Mouse (Mus musculus): ENCODE results near the gene Rcc1. TPM values are rescaled to one million over a fixed set of nuclear protein-coding genes. Genes with fewer than 3 reads are reported as not detected.
"Not testable (repeated sequence)": the region's sequence is repeated elsewhere in the genome, so short reads cannot be mapped to it uniquely, and the experiment has no call there.

The Rcc1 gene
- polyA plus RNA-seq, 1 experiment from 2014 or later: 25.6 TPM

DNA sequence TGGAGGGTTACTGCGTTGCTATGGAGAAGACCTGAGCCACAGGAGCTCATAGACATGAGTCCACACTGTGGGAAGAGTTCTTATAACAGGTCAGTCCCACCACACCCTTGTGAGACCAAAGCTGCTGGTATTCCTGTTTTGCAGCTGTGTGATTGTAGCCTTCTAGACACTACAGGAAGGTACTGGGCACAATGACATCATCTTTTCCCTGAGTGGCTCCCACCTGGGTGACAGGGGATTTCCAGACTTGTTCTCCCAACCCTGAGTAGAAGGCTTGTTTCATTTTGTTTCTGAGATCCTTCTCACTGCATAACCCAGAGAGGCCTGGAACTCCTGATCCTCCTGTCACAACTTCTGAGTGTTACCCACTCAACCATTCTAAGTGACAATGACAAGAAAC lies 53.6 kb downstream of the Rcc1 start:
- peaks cover 4% of the 10 kb centered on the region; the same call in 1 of the 2 replicates for H3K4me1 ChIP-seq (ENCODE audit: insufficient read depth)
- H3K36me3 ChIP-seq (replicated peaks; ENCODE audit: insufficient read depth, low read length): no peaks in the 10 kb centered on the region
- no peaks in the 10 kb centered on the region for H3K27me3 ChIP-seq (ENCODE audit: insufficient read depth, low read length)
- no peak overlapping the region for H3K4me3 ChIP-seq (ENCODE audit: low read depth, low read length)
- H3K27ac ChIP-seq (ENCODE audit: low read depth): no peak overlapping the region
- ATAC-seq (no peak), DNase-seq (no peak)
- TF ChIP-seq CTCF (IDR thresholded peaks at IDR 0.05; ENCODE audit: low read depth) (no peak), EP300 (IDR thresholded peaks at IDR 0.05; ENCODE audit: low read depth) (no peak)
- H3K9me3 ChIP-seq (ENCODE audit: low read length): no peaks in the 10 kb centered on the region
- no peak overlapping the region for H3K9ac ChIP-seq (replicated peaks)
- H3K4me2 ChIP-seq (ENCODE audit: low read depth, low read length): no peak overlapping the region
- 95% methylated on average over 1 of the region's 1 CpGs for WGBS (ENCODE audit: insufficient replicate concordance)

DNA sequence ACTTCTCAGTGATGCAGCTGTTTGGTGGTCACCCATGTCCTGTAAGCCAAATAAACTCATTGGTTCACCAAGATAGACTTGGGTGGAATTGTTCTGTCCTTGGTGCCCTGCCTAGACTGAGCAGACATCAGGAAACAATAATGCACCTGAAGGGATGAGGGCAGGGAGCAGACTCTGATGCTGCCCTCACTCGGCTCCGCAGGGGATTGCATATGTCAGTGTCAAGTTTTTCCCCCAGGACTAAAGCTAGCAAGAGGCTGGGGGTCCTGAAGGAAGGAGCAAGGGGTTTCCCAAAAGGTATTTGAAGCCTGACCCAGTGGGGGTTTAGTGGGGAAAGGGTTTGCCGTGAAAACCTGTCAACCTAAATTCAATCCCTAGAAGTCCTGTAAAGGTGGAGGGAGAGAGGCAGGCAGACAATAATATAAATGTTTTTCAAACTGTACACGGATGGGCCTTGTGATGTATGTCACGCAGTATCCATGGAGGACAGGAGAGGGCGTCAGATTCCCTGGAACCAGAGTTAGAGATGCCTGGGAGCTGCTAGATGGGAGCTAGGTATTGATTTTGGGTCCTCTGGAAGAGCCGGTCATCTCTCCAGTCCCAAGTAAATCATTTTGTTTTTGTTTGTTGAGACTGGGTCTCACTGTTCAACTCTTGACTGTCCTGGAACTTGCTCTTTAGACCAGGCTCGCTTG lies 57.6 kb downstream of the Rcc1 start:
- TF ChIP-seq EP300 (IDR thresholded peaks at IDR 0.05; ENCODE audit: low read depth) (no peak), CTCF (IDR thresholded peaks at IDR 0.05; ENCODE audit: low read depth) (peak; percentile 54)
- Histone ChIP-seq H3K27ac (ENCODE audit: low read depth) (no peak overlapping the region), H3K36me3 (replicated peaks; ENCODE audit: insufficient read depth, low read length) (peaks cover 17% of the 10 kb centered on the region), H3K27me3 (ENCODE audit: insufficient read depth, low read length) (no peaks in the 10 kb centered on the region), H3K4me3 (ENCODE audit: low read depth, low read length) (no peak overlapping the region), H3K4me1 (ENCODE audit: insufficient read depth) (no peaks in the 10 kb centered on the region), H3K9ac (replicated peaks) (no peak overlapping the region), H3K4me2 (ENCODE audit: low read depth, low read length) (no peak overlapping the region), H3K9me3 (ENCODE audit: low read length) (peaks cover 4% of the 10 kb centered on the region; the same call in 1 of the 2 replicates)
- ATAC-seq (0 out of 2 replicates have a peak, but pooled peaks have one; percentile 27), DNase-seq (peak; percentile 43)
- WGBS (ENCODE audit: insufficient replicate concordance): 48% methylated on average over 8 of the region's 8 CpGs

DNA sequence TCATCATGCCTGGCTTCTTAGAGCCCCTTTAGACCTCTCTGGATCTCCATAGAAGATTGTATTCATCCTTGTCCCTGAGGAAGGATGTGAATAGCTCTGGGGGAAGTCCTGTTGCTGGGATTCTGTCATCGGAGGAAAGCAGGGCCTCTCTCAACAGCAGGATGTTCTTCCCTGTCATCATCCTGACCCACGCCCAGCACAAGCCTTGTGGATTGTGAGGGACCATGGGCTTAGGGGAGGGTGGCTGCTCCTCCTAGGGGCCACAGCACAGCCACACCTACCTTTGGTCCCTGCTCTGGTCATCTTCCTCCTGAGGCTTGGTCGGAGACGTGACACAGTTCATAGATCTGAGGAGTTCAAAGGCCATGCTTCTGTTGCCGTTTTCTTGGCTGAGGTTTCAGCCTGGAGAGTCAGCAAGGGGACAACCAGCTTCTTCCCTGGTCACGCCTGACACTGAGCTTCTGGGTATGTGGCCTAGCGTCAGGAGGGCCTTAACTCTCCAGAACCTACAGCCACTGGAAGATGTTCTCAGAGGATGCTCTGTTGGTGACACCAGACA lies 59.6 kb downstream of the Rcc1 start:
- no peak for ATAC-seq

DNA sequence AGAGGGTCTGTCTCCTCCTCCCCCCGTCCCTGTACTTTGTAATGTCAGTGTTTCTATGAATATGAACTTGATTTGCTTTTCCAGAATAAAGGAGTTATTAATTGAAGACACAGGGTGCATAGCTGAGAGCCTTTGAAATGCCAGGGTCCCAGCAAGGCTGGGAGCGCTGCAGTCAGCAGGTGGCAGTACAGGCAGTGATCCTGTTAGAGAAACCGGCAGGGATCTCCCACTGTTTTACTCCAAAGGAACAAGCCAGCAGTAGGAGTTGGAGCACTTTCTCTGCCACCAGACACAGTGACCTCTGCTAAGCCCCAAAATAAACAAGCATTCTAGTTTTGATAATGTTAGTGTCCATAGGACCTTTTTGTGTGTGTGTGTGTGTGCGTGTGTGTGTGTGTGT lies 60.4 kb downstream of the Rcc1 start:
- H3K9me3 ChIP-seq (ENCODE audit: low read length): peaks cover 4% of the 10 kb centered on the region; the same call in 1 of the 2 replicates
- DNase-seq: no peak
- no peak for ATAC-seq
- H3K4me3 ChIP-seq (ENCODE audit: low read depth, low read length): no peak overlapping the region
- TF ChIP-seq EP300 (IDR thresholded peaks at IDR 0.05; ENCODE audit: low read depth) (no peak), CTCF (IDR thresholded peaks at IDR 0.05; ENCODE audit: low read depth) (peak; percentile 59)
- H3K27me3 ChIP-seq (ENCODE audit: insufficient read depth, low read length): no peaks in the 10 kb centered on the region
- H3K36me3 ChIP-seq (replicated peaks; ENCODE audit: insufficient read depth, low read length): peaks cover 22% of the 10 kb centered on the region
- no peak overlapping the region for H3K4me2 ChIP-seq (ENCODE audit: low read depth, low read length)
- no peaks in the 10 kb centered on the region for H3K4me1 ChIP-seq (ENCODE audit: insufficient read depth)
- H3K27ac ChIP-seq (ENCODE audit: low read depth): no peak overlapping the region
- no peak overlapping the region for H3K9ac ChIP-seq (replicated peaks)
- 59% methylated on average over 4 of the region's 4 CpGs for WGBS (ENCODE audit: insufficient replicate concordance)

More for the DNA sequence above, 59.6 kb downstream of the Rcc1 start:
- Histone ChIP-seq H3K9me3 (ENCODE audit: low read length) (peaks cover 4% of the 10 kb centered on the region; the same call in 1 of the 2 replicates), H3K36me3 (replicated peaks; ENCODE audit: insufficient read depth, low read length) (peaks cover 22% of the 10 kb centered on the region), H3K9ac (replicated peaks) (no peak overlapping the region; the same call in 1 of the 2 replicates), H3K4me2 (ENCODE audit: low read depth, low read length) (no peak overlapping the region), H3K27me3 (ENCODE audit: insufficient read depth, low read length) (no peaks in the 10 kb centered on the region), H3K4me1 (ENCODE audit: insufficient read depth) (no peaks in the 10 kb centered on the region), H3K4me3 (ENCODE audit: low read depth, low read length) (no peak overlapping the region), H3K27ac (ENCODE audit: low read depth) (no peak overlapping the region)
- DNase-seq: no peak
- WGBS (ENCODE audit: insufficient replicate concordance): 77% methylated on average over 7 of the region's 7 CpGs
- no peak for TF ChIP-seq EP300 (IDR thresholded peaks at IDR 0.05; ENCODE audit: low read depth)
- TF ChIP-seq CTCF (IDR thresholded peaks at IDR 0.05; ENCODE audit: low read depth): no peak

DNA sequence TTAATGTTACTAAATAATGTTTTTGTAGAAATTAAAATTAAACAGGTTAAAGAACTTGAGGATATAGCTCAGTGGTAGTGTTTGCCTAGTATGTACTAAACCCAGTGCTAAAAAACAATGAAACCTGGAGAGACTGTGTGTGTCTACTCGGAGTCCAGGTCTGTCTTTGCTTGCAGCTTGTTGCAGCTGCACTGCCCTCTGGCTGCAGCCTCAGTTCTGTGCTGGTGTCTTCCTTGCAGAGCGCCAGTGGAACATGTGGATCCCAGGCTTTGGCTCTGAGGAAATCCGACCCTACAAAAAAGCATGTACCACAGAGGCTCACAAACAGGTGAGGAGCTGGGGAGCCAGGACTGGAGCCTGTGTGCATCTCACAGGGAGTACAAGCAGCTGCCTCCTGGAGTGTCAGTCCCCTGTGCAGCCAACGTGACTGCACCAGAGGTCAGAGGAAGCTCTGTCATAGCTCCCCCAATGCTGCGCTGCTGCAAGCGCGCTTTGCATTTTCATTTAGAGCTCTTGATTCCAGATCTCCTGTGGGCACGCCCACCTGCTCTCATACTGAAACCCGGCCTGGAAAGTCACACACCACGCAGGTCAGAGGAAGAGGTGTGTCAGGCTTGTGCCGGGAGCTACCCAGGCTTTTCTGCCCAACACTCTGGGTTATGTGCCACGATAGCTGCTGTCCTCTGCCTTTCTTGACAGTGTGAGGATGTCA lies 61.6 kb downstream of the Rcc1 start:
- H3K27me3 ChIP-seq (ENCODE audit: insufficient read depth, low read length): no peaks in the 10 kb centered on the region
- H3K4me3 ChIP-seq (ENCODE audit: low read depth, low read length): no peak overlapping the region
- H3K36me3 ChIP-seq (replicated peaks; ENCODE audit: insufficient read depth, low read length): peaks cover 22% of the 10 kb centered on the region
- no peak overlapping the region for H3K4me2 ChIP-seq (ENCODE audit: low read depth, low read length)
- H3K9me3 ChIP-seq (ENCODE audit: low read length): peaks cover 4% of the 10 kb centered on the region; the same call in 1 of the 2 replicates
- H3K27ac ChIP-seq (ENCODE audit: low read depth): no peak overlapping the region
- DNase-seq (no peak), ATAC-seq (no peak)
- peak; percentile 43 for TF ChIP-seq CTCF (IDR thresholded peaks at IDR 0.05; ENCODE audit: low read depth)
- no peak for TF ChIP-seq EP300 (IDR thresholded peaks at IDR 0.05; ENCODE audit: low read depth)
- H3K9ac ChIP-seq (replicated peaks): no peak overlapping the region
- 88% methylated on average over 12 of the region's 12 CpGs for WGBS (ENCODE audit: insufficient replicate concordance)
- H3K4me1 ChIP-seq (ENCODE audit: insufficient read depth): no peaks in the 10 kb centered on the region

DNA sequence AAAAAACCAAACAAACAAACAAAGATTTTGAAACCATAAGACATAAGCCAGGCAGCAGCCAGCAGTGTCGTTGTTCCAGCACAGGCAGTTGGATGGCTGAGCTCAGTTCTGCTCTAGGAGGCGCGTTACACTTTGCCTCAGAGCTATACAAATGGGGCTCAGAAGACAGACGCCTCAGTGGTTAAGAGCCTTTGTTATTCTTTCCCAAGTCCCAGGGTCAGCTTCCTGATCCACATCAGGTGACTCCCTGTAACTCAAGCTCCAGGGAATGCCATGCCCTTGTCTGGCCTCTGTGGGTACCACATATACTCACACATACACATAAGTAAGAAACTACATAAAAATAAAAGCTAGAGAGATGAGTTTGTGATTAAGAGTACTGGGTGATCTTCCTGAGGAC lies 62.3 kb downstream of the Rcc1 start:
- no peak overlapping the region for H3K4me3 ChIP-seq (ENCODE audit: low read depth, low read length)
- H3K9ac ChIP-seq (replicated peaks): no peak overlapping the region
- no peak overlapping the region for H3K4me2 ChIP-seq (ENCODE audit: low read depth, low read length)
- H3K9me3 ChIP-seq (ENCODE audit: low read length): peaks cover 4% of the 10 kb centered on the region; the same call in 1 of the 2 replicates
- H3K27me3 ChIP-seq (ENCODE audit: insufficient read depth, low read length): no peaks in the 10 kb centered on the region
- H3K27ac ChIP-seq (ENCODE audit: low read depth): no peak overlapping the region
- 93% methylated on average over 4 of the region's 4 CpGs for WGBS (ENCODE audit: insufficient replicate concordance)
- DNase-seq: no peak
- H3K36me3 ChIP-seq (replicated peaks; ENCODE audit: insufficient read depth, low read length): peaks cover 22% of the 10 kb centered on the region
- TF ChIP-seq CTCF (IDR thresholded peaks at IDR 0.05; ENCODE audit: low read depth) (no peak), EP300 (IDR thresholded peaks at IDR 0.05; ENCODE audit: low read depth) (no peak)
- ATAC-seq: no peak
- no peaks in the 10 kb centered on the region for H3K4me1 ChIP-seq (ENCODE audit: insufficient read depth)

DNA sequence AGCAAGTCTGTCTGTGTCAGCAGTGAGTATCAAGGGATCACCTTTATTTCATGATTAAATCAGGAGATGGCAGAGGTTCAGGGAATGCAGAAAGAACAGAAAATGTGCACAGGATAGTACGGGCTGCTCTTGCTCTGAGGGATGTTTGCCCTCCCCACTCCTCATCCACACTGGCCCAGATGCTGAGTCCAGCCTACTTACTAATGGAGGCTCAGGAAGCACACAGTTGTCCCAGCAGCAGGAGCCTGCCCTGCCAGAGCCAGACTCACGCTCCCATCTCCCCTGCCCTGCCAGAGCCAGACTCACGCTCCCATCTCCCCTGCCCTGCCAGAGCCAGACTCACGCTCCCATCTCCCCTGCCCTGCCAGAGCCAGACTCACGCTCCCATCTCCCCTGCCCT lies 64.6 kb downstream of the Rcc1 start:
- DNase-seq; H3K4me2 ChIP-seq (ENCODE audit: low read depth, low read length); H3K27me3 ChIP-seq (ENCODE audit: insufficient read depth, low read length); H3K9me3 ChIP-seq (ENCODE audit: low read length); H3K27ac ChIP-seq (ENCODE audit: low read depth); H3K9ac ChIP-seq (replicated peaks); ATAC-seq; H3K4me3 ChIP-seq (ENCODE audit: low read depth, low read length); H3K4me1 ChIP-seq (ENCODE audit: insufficient read depth): not testable (repeated sequence)
- H3K36me3 ChIP-seq (replicated peaks; ENCODE audit: insufficient read depth, low read length): peaks cover 37% of the 10 kb centered on the region
- 93% methylated on average over 3 of the region's 5 CpGs for WGBS (ENCODE audit: insufficient replicate concordance)
